Mouse (Mus musculus) gastrocnemius, postnatal 25 days (tissue): ENCODE measurements around the gene Ncoa1. TPM values are rescaled to one million over a fixed set of nuclear protein-coding genes. Genes with fewer than 3 reads are reported as not detected.

ENCODE experiments used
- DNase-seq: peaks from one replicate; pipeline ENCODE4 v3.0.0; 2022
- total RNA-seq, 2 experiments: library from RNA; stranded (reverse); gene quantifications; 1 replicate in 1 of 2; 2 replicates in 1 of 2; pipeline ENCODE4 v1.2.3; 2021

Gene Ncoa1
- total RNA-seq, 2 experiments from 2014 or later, result 21.5 to 23.8 TPM

DNA sequence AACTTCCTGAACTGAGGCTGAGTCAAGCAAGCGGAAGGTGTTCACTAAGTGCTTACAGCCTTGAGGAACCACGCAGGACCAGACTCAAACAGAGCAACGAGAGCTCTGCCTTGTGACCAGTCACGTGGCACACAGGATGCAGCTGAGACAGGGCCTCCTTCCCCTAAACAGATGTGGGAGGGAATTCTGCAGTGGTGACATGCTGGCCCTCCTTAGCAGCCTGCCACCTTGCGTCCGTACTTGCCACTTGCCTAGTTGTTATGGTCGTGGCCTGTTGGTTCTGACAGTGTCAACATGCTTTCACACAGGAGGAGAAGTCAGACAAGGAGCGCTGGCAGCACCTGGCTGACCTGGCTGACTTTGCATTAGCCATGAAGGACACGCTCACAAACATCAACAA is 265.8 kb downstream of the Ncoa1 start:
- no peak for DNase-seq

DNA sequence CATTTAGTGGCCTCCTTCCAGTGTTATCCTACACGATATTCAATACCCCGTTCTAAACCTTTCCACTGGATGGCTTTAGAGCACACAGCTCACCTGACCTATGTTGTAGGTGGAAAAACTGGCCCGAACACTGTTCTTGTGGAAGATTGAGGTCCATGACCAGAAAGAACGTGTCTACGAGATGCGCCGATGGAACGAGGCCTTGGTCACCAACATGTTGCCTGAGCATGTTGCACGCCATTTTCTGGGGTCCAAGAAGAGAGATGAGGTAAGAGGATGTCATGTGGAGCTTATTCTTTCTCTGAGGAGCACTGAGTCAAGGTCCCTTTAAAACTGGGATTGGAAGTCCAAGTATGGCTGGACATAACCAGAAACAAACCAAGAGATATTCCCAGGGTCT is 267.8 kb downstream of the Ncoa1 start:
- no peak for DNase-seq

GRCm38 (mm10) chr12:4208405-4209133 is 268.4 kb downstream of the Ncoa1 start:
- DNase-seq, result no peak

GRCm38 (mm10) chr12:4206106-4206505 is 270.9 kb downstream of the Ncoa1 start:
- no peak for DNase-seq

DNA sequence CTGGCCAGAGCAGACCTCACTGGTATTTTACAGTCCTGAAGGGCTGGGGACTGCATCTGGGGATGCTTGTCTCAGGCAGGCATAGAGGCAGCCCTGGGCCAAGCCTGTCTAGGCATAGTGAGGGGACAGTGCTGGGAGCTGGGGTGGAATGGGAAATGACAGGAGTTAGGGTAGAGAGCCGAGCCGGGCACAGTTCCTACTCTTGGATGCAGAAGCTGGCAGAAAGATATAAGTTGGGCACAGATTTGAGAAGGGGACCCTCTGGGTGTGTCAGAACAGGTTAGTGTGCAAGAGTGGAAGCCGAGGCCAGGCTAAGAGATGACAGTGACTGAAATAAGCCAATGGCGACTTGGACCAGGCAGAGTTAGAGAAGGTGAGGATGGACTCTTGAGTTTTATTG is 274.8 kb downstream of the Ncoa1 start:
- no peak for DNase-seq

GRCm38 (mm10) chr12:4201454-4202200 is 275.4 kb downstream of the Ncoa1 start:
- DNase-seq, result peak; percentile 54

GRCm38 (mm10) chr12:4199271-4199670 is 277.7 kb downstream of the Ncoa1 start:
- DNase-seq, result no peak

GRCm38 (mm10) chr12:4198702-4199101 is 278.3 kb downstream of the Ncoa1 start:
- DNase-seq, result no peak

Other genes with a start within 250 kb of the Ncoa1 start
- gene Ptrhd1, start 243.2 kb downstream of the Ncoa1 start, total RNA-seq, result 1 to 10 TPM; 4.0 to 4.5 TPM
- 1 to 10 TPM; 1.5 to 1.8 TPM for gene Cenpo, start 242.9 kb downstream of the Ncoa1 start, total RNA-seq
- gene Itsn2, start 115.5 kb upstream of the Ncoa1 start, total RNA-seq, result 10 to 100 TPM; 17.9 to 22.2 TPM
- gene Gm3625, start 115.7 kb upstream of the Ncoa1 start, total RNA-seq, result not detected